In genomic region chr12:116205726-116206125, GRCm38 (mm10) we compare ENCODE assay signal across 23 mouse cellular contexts. TPM values are rescaled to one million over a fixed set of nuclear protein-coding genes. Genes with fewer than 3 reads are reported as not detected.
DNase-seq lines count a peak whose midpoint lies in the region; ATAC-seq and TF ChIP-seq lines count a peak whose summit lies in the region.
"Had no signal": no experiment of that assay in that cellular context is flagged by ENCODE, and none has a peak within 500 bp of the region (broad histone marks: within the 10 kb centered on the region; RNA-seq: fewer than 3 reads in every experiment).

No protein-coding gene starts in this region.

- H3K4me2 ChIP-seq in heart, embryonic 16.5 days (ENCODE audit: low read depth, low read length) = no peak overlapping the region
- no peak overlapping the region for H3K4me2 ChIP-seq in intestine, embryonic 15.5 days (replicated peaks)
- H3K4me2 ChIP-seq in stomach, postnatal 0 days (replicated peaks; ENCODE audit: low read depth) = no peak overlapping the region
- H3K4me2 ChIP-seq: embryonic facial prominence, embryonic 15.5 days; forebrain, embryonic 12.5 days; heart, embryonic 12.5 days; hindbrain, embryonic 14.5 days; neural tube, embryonic 12.5 days had no signal

- no peak overlapping the region for H3K9ac ChIP-seq in heart, embryonic 16.5 days (ENCODE audit: low read length)
- H3K9ac ChIP-seq in intestine, embryonic 15.5 days = no peak overlapping the region
- H3K9ac ChIP-seq in stomach, postnatal 0 days (ENCODE audit: low read length) = no peak overlapping the region
- H3K9ac ChIP-seq: embryonic facial prominence, embryonic 15.5 days; forebrain, embryonic 12.5 days; heart, embryonic 12.5 days; hindbrain, embryonic 14.5 days; liver, embryonic 14.5 days; neural tube, embryonic 12.5 days had no signal

- 35% methylated on average over 3 of the region's 3 CpGs for WGBS in heart, embryonic 16.5 days
- WGBS in intestine, embryonic 15.5 days = 61% methylated on average over 3 of the region's 3 CpGs
- 47% methylated on average over 3 of the region's 3 CpGs for WGBS in stomach, postnatal 0 days

- H3K36me3 ChIP-seq in heart, embryonic 16.5 days (ENCODE audit: control insufficient read depth, insufficient read depth) = peaks cover 4% of the 10 kb centered on the region; the same call in 1 of the 2 replicates
- no peaks in the 10 kb centered on the region for H3K36me3 ChIP-seq in intestine, embryonic 15.5 days
- H3K36me3 ChIP-seq in stomach, postnatal 0 days (ENCODE audit: control insufficient read depth, insufficient read depth, low read length) = 0 out of 2 replicates have a peak, but pooled peaks cover 4% of the 10 kb centered on the region

- no peaks in the 10 kb centered on the region for H3K4me1 ChIP-seq in heart, embryonic 16.5 days (ENCODE audit: control insufficient read depth, insufficient read depth, low read length)
- H3K4me1 ChIP-seq in intestine, embryonic 15.5 days (replicated peaks) = no peaks in the 10 kb centered on the region
- no peaks in the 10 kb centered on the region for H3K4me1 ChIP-seq in stomach, postnatal 0 days (replicated peaks; ENCODE audit: control insufficient read depth, insufficient read depth)
- H3K4me1 ChIP-seq: embryonic facial prominence, embryonic 15.5 days; heart, embryonic 12.5 days; neural tube, embryonic 12.5 days had no signal

- DNase-seq in heart, postnatal 36 days = no peak
- DNase-seq in right cerebral cortex, adult 2 months (ENCODE audit: low spot score in 2 of 2) = peak; percentile 20 to 27
- DNase-seq in right cerebral cortex, postnatal 14 days = no peak
- DNase-seq in stomach, postnatal 0 days (ENCODE audit: low spot score) = no peak
- no peak for DNase-seq in embryo, embryonic 9.5 days (ENCODE audit: extremely low spot score)
- no peak for DNase-seq in thymus, postnatal 0 days (ENCODE audit: low spot score)
- DNase-seq: adrenal gland, postnatal 25 days; cerebellum, adult 11-12 months; cerebellum, postnatal 14 days; thymus, postnatal 25 days had no signal

- 0 out of 2 replicates have a peak, but pooled peaks have one; percentile 37 for ATAC-seq in heart, embryonic 16.5 days (replicated peaks; ENCODE audit: extremely low read depth, insufficient read depth, low FRiP score)
- peak; percentile 31; the same call in 1 of the 2 replicates for ATAC-seq in intestine, embryonic 15.5 days
- peak; percentile 69; the same call in 1 of the 2 replicates for ATAC-seq in stomach, postnatal 0 days (ENCODE audit: low FRiP score, low TSS enrichment)
- ATAC-seq: activated CD4-positive, CD25-positive, alpha-beta regulatory T cell, adult 4 months had no signal

- TF ChIP-seq EP300 in stomach, postnatal 0 days (optimal IDR thresholded peaks at IDR 0.05) = no peak

- H3K4me3 ChIP-seq in heart, embryonic 16.5 days (ENCODE audit: low read length) = no peak overlapping the region
- H3K4me3 ChIP-seq in intestine, embryonic 15.5 days (replicated peaks) = no peak overlapping the region
- no peak overlapping the region for H3K4me3 ChIP-seq in stomach, postnatal 0 days (ENCODE audit: low read depth, low read length)
- H3K4me3 ChIP-seq: embryonic facial prominence, embryonic 15.5 days; forebrain, embryonic 12.5 days; heart, embryonic 12.5 days; midbrain, embryonic 10.5 days; neural tube, embryonic 12.5 days had no signal

- TF ChIP-seq CTCF in stomach, postnatal 0 days (IDR thresholded peaks at IDR 0.05; ENCODE audit: low read depth) = peak; percentile 38

- H3K27ac ChIP-seq in heart, embryonic 16.5 days (ENCODE audit: low read length) = no peak overlapping the region
- H3K27ac ChIP-seq in intestine, embryonic 15.5 days = no peak overlapping the region
- H3K27ac ChIP-seq in stomach, postnatal 0 days (replicated peaks) = peak overlapping the region; percentile 71; the same call in 1 of the 2 replicates
- H3K27ac ChIP-seq: embryonic facial prominence, embryonic 15.5 days; forebrain, embryonic 12.5 days; hindbrain, embryonic 14.5 days; kidney, postnatal 0 days; liver, embryonic 14.5 days; macrophage; midbrain, embryonic 10.5 days; neural tube, embryonic 12.5 days had no signal

- intact Hi-C loops in heart, postnatal 36 days (cut with DNase I) = no loop called here

- H3K9me3 ChIP-seq in heart, embryonic 16.5 days (replicated peaks; ENCODE audit: control insufficient read depth, low read length) = 0 out of 2 replicates have a peak, but pooled peaks cover 3% of the 10 kb centered on the region
- H3K9me3 ChIP-seq in intestine, embryonic 15.5 days = no peaks in the 10 kb centered on the region
- H3K9me3 ChIP-seq in stomach, postnatal 0 days (ENCODE audit: control insufficient read depth, low read length) = no peaks in the 10 kb centered on the region
- H3K9me3 ChIP-seq: embryonic facial prominence, embryonic 15.5 days; heart, embryonic 12.5 days; midbrain, embryonic 10.5 days; neural tube, embryonic 12.5 days had no signal

- no peaks in the 10 kb centered on the region for H3K27me3 ChIP-seq in heart, embryonic 16.5 days (ENCODE audit: control insufficient read depth, insufficient read depth, low read length)
- H3K27me3 ChIP-seq in intestine, embryonic 15.5 days (replicated peaks) = no peaks in the 10 kb centered on the region
- H3K27me3 ChIP-seq in stomach, postnatal 0 days (ENCODE audit: control insufficient read depth, insufficient read depth, low read length) = no peaks in the 10 kb centered on the region
- H3K27me3 ChIP-seq: embryonic facial prominence, embryonic 15.5 days; forebrain, embryonic 12.5 days; heart, embryonic 12.5 days; neural tube, embryonic 12.5 days had no signal

RNA-seq across cellular contexts. Expression of gene Wdr60, which starts 57.1 kb away (rescaled TPM):
- polyA plus RNA-seq in heart, embryonic 16.5 days (2015; fragmentation: Nextera tagmentation; extraction: Ambion mirVana) = 6.3 and 6.5 TPM in 2 replicates
- total RNA-seq in heart, postnatal 36 days (2021) = 1 to 10 TPM; 2.2 to 2.7 TPM
- polyA plus RNA-seq in intestine, embryonic 15.5 days (2015; fragmentation: Nextera tagmentation; extraction: Ambion mirVana) = 11.2 and 11.8 TPM in 2 replicates
- 7.7 and 8.5 TPM in 2 replicates for polyA plus RNA-seq in stomach, postnatal 0 days (2015; fragmentation: Nextera tagmentation; extraction: Ambion mirVana)
- polyA plus RNA-seq in thymus, postnatal 0 days (2015; fragmentation: Nextera tagmentation; extraction: Ambion mirVana) = 6.7 and 9.5 TPM in 2 replicates
- total RNA-seq: monocyte, adult 5-6 weeks had no signal

Comparison
In these comparisons a context has a peak if more than half of its experiments do, and no peak if none do; other contexts are left out.
1. DNase-seq: peak in right cerebral cortex, adult 2 months (2 of 2); none in heart, postnatal 36 days (0 of 2), right cerebral cortex, postnatal 14 days (single experiment), stomach, postnatal 0 days (single experiment), embryo, embryonic 9.5 days (single experiment) and thymus, postnatal 0 days (single experiment).
2. Peak in every context shown above with its lines, with median percentiles within 50 percentile points of each other: ATAC-seq.